Mouse (Mus musculus) cortical plate, adult 2 months (tissue): Measurements from ENCODE around the gene Ccdc113. TPM values are rescaled to one million over a fixed set of nuclear protein-coding genes. Genes with fewer than 3 reads are reported as not detected.
A peak's percentile ranks its signal among the peaks of the same experiment; 100 is the strongest.

Source experiments
- H3K27ac ChIP-seq: fragments of 200-500 bp; 2 replicates; pipeline ENCODE4 v1.5.1; 2012; ENCODE audit warnings: low read length, control low read depth, inconsistent platforms; ENCODE audit not compliant: insufficient read depth
- H3K4me1 ChIP-seq: fragments of 200-500 bp; 2 replicates; pipeline ENCODE4 v1.6.1; 2011; ENCODE audit warnings: low read length; ENCODE audit not compliant: control insufficient read depth, insufficient read depth
- H3K4me3 ChIP-seq: fragments of 200-500 bp; 2 replicates; pipeline ENCODE4 v1.5.1; 2011; ENCODE audit warnings: mild to moderate bottlenecking, low read length, control low read depth; ENCODE audit not compliant: insufficient read depth
- CTCF ChIP-seq: fragments of 200-500 bp; IDR thresholded peaks from 2 replicates; pipeline ENCODE4 v1.5.1; 2011; ENCODE audit warnings: mild to moderate bottlenecking, control low read depth, low read length; ENCODE audit not compliant: insufficient read depth; ENCODE audit errors: extremely low read depth
- POLR2A ChIP-seq: fragments of 200-500 bp; IDR thresholded peaks from 2 replicates; pipeline ENCODE4 v1.6.1; 2011; ENCODE audit warnings: mild to moderate bottlenecking, low read length, control low read depth; ENCODE audit not compliant: insufficient read depth; ENCODE audit errors: extremely low read depth
- polyA plus RNA-seq: library from polyadenylated mRNA; depleted of rRNA; stranded (reverse); fragments of >200 nt; gene quantifications from 2 replicates; pipeline ENCODE4 v1.2.3, GENCODE M21; 2012

Gene Ccdc113
- polyA plus RNA-seq, 1 experiment: 3.6 TPM

- TF ChIP-seq POLR2A (no peak), CTCF (no peak)
- H3K27ac ChIP-seq: no peak overlapping the region
- no peak overlapping the region for H3K4me3 ChIP-seq
- H3K4me1 ChIP-seq: no peaks in the 10 kb centered on the region
Measured at GRCm38 (mm10) chr8:95528194-95528593, 5.7 kb upstream of the Ccdc113 start.

GRCm38 (mm10) chr8:95528750-95529310 lies 5.1 kb upstream of the Ccdc113 start:
- H3K4me1 ChIP-seq: no peaks in the 10 kb centered on the region
- no peak overlapping the region for H3K4me3 ChIP-seq
- H3K27ac ChIP-seq: no peak overlapping the region
- TF ChIP-seq CTCF: no peak
- no peak for TF ChIP-seq POLR2A

- TF ChIP-seq POLR2A (no peak), CTCF (no peak)
- no peaks in the 10 kb centered on the region for H3K4me1 ChIP-seq
- H3K27ac ChIP-seq: no peak overlapping the region
- H3K4me3 ChIP-seq: no peak overlapping the region
Measured at GRCm38 (mm10) chr8:95532206-95532605, 1.7 kb upstream of the Ccdc113 start.

- Histone ChIP-seq H3K4me1 (no peaks in the 10 kb centered on the region), H3K27ac (no peak overlapping the region), H3K4me3 (no peak overlapping the region)
- TF ChIP-seq CTCF (0 out of 2 replicates have a peak, but pooled peaks have one; percentile 6), POLR2A (no peak)
Measured at GRCm38 (mm10) chr8:95539487-95539886, 5.6 kb downstream of the Ccdc113 start.

- no peaks in the 10 kb centered on the region for H3K4me1 ChIP-seq
- H3K27ac ChIP-seq: no peak overlapping the region
- H3K4me3 ChIP-seq: no peak overlapping the region
- TF ChIP-seq POLR2A (no peak), CTCF (no peak)
Measured at GRCm38 (mm10) chr8:95542191-95542590, 8.3 kb downstream of the Ccdc113 start.

- Histone ChIP-seq H3K27ac (no peak overlapping the region), H3K4me3 (no peak overlapping the region), H3K4me1 (no peaks in the 10 kb centered on the region)
- TF ChIP-seq CTCF (no peak), POLR2A (no peak)
Measured at GRCm38 (mm10) chr8:95543065-95543464, 9.2 kb downstream of the Ccdc113 start.

GRCm38 (mm10) chr8:95545815-95546214 lies 11.9 kb downstream of the Ccdc113 start:
- Histone ChIP-seq H3K4me3 (no peak overlapping the region), H3K27ac (no peak overlapping the region), H3K4me1 (no peaks in the 10 kb centered on the region)
- TF ChIP-seq CTCF (no peak), POLR2A (no peak)

GRCm38 (mm10) chr8:95546986-95547385 lies 13.1 kb downstream of the Ccdc113 start:
- no peak overlapping the region for H3K27ac ChIP-seq
- no peaks in the 10 kb centered on the region for H3K4me1 ChIP-seq
- TF ChIP-seq POLR2A (no peak), CTCF (no peak)
- H3K4me3 ChIP-seq: no peak overlapping the region

GRCm38 (mm10) chr8:95547931-95548330 lies 14.0 kb downstream of the Ccdc113 start:
- TF ChIP-seq CTCF (no peak), POLR2A (no peak)
- Histone ChIP-seq H3K27ac (no peak overlapping the region), H3K4me3 (no peak overlapping the region), H3K4me1 (no peaks in the 10 kb centered on the region)
